Mouse (Mus musculus): ENCODE measurements at regions not wholly inside any gene's neighbourhood (a gene's known extent, or its start where the extent isn't known, plus 50 kb on each side); places are given as distances from the start of the nearest gene placed in this dataset.

GRCm38 (mm10) chr10:119067838-119068237 is 172.0 kb downstream of the Cand1 start:
- Histone ChIP-seq H3K4me3 (ENCODE audit: low read depth, low read length) (no peak overlapping the region), H3K4me1 (ENCODE audit: control insufficient read depth, insufficient read depth, low read length) (no peaks in the 10 kb centered on the region), H3K36me3 (ENCODE audit: control insufficient read depth, insufficient read depth, low read length) (no peaks in the 10 kb centered on the region), H3K27ac (replicated peaks; ENCODE audit: low read depth, low read length) (no peak overlapping the region), H3K9ac (ENCODE audit: low read length) (no peak overlapping the region), H3K4me2 (ENCODE audit: low read depth, severe bottlenecking) (no peak overlapping the region), H3K9me3 (ENCODE audit: control insufficient read depth, low read length) (no peaks in the 10 kb centered on the region), H3K27me3 (ENCODE audit: control insufficient read depth, insufficient read depth, low read length) (no peaks in the 10 kb centered on the region)
- peak; percentile 17 for DNase-seq (ENCODE audit: low spot score)
- ATAC-seq (ENCODE audit: insufficient number of reproducible peaks, low FRiP score, low TSS enrichment, low read depth) = no peak
- WGBS = 83% methylated on average over 6 of the region's 6 CpGs

- no peak overlapping the region for H3K27ac ChIP-seq (replicated peaks; ENCODE audit: low read depth, low read length)
- no peaks in the 10 kb centered on the region for H3K36me3 ChIP-seq (ENCODE audit: control insufficient read depth, insufficient read depth, low read length)
- no peaks in the 10 kb centered on the region for H3K4me1 ChIP-seq (ENCODE audit: control insufficient read depth, insufficient read depth, low read length)
- no peaks in the 10 kb centered on the region for H3K9me3 ChIP-seq (ENCODE audit: control insufficient read depth, low read length)
- 94% methylated on average over 8 of the region's 8 CpGs for WGBS
- DNase-seq (ENCODE audit: low spot score) = no peak
- H3K27me3 ChIP-seq (ENCODE audit: control insufficient read depth, insufficient read depth, low read length) = no peaks in the 10 kb centered on the region
- H3K4me3 ChIP-seq (ENCODE audit: low read depth, low read length) = no peak overlapping the region
- ATAC-seq (ENCODE audit: insufficient number of reproducible peaks, low FRiP score, low TSS enrichment, low read depth) = no peak
- H3K9ac ChIP-seq (ENCODE audit: low read length) = no peak overlapping the region
- H3K4me2 ChIP-seq (ENCODE audit: low read depth, severe bottlenecking) = no peak overlapping the region
These were observed 172.5 kb downstream of the Cand1 start for GRCm38 (mm10) chr10:119067366-119067765.

DNA sequence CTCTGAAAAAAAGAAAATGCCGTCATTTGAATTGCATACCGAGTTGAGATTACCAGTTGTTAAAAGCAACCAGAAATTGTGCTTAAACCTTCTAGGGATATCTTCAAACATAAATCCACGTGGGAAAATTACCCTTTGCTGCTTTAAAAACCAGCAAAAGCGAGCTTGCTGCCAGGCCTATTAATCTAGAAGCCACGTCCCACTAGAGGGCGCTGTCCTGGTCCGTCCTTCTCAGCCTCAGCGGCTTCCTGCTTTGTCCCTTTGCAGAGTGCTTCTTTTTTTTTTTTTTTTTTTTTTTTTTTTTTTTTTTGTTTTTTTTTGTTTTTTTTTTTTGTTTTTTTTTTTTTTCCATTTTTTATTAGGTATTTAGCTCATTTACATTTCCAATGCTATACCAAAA is 173.9 kb downstream of the Cand1 start:
- no peak overlapping the region for H3K4me2 ChIP-seq (ENCODE audit: low read depth, severe bottlenecking)
- no peaks in the 10 kb centered on the region for H3K27me3 ChIP-seq (ENCODE audit: control insufficient read depth, insufficient read depth, low read length)
- H3K36me3 ChIP-seq (ENCODE audit: control insufficient read depth, insufficient read depth, low read length) = no peaks in the 10 kb centered on the region
- H3K27ac ChIP-seq (replicated peaks; ENCODE audit: low read depth, low read length) = no peak overlapping the region
- no peaks in the 10 kb centered on the region for H3K9me3 ChIP-seq (ENCODE audit: control insufficient read depth, low read length)
- H3K4me3 ChIP-seq (ENCODE audit: low read depth, low read length) = no peak overlapping the region
- ATAC-seq (ENCODE audit: insufficient number of reproducible peaks, low FRiP score, low TSS enrichment, low read depth) (no peak), DNase-seq (ENCODE audit: low spot score) (peak; percentile 86)
- no peak overlapping the region for H3K9ac ChIP-seq (ENCODE audit: low read length)
- WGBS = 28% methylated on average over 8 of the region's 8 CpGs
- H3K4me1 ChIP-seq (ENCODE audit: control insufficient read depth, insufficient read depth, low read length) = no peaks in the 10 kb centered on the region

DNA sequence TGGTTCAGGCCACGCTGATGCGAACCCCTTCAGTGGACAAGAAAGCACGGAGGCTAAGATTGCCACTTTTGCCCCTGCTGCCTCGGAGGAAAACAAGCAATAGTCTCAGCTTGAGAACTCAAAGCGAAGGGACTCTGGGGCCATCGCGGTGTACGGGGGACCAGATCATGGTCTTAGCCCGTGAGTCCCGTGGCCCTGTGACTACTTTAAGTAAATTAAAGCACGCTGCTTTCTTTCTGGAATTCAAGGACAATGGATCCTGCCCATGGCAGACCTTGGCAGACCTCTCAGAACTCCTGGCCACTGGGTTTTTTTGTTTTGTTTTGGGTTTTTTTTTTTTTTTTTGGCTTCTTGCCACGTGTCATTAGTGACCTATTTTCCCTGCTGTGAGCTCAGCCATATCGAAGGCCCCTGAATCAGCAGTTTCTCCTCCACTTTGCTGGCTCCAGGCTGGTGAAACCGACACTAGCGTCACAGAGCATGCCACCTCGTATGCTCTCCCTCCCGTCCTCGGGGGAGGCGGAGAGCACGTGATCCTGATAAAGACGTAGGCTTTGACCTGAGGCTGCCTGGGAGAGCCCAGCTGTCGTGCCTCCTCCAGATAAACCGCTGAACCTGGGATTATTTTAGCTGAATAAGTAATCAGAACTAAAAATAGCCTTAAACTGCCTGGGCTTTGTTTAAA is 174.6 kb downstream of the Cand1 start:
- Histone ChIP-seq H3K4me3 (ENCODE audit: low read depth, low read length) (no peak overlapping the region), H3K9me3 (ENCODE audit: control insufficient read depth, low read length) (no peaks in the 10 kb centered on the region), H3K36me3 (ENCODE audit: control insufficient read depth, insufficient read depth, low read length) (no peaks in the 10 kb centered on the region), H3K9ac (ENCODE audit: low read length) (no peak overlapping the region), H3K4me2 (ENCODE audit: low read depth, severe bottlenecking) (no peak overlapping the region), H3K27me3 (ENCODE audit: control insufficient read depth, insufficient read depth, low read length) (no peaks in the 10 kb centered on the region), H3K27ac (replicated peaks; ENCODE audit: low read depth, low read length) (no peak overlapping the region), H3K4me1 (ENCODE audit: control insufficient read depth, insufficient read depth, low read length) (no peaks in the 10 kb centered on the region)
- DNase-seq (ENCODE audit: low spot score) = peak; percentile 28
- 58% methylated on average over 23 of the region's 23 CpGs for WGBS
- peak; percentile 57; the same call in 1 of the 2 replicates for ATAC-seq (ENCODE audit: insufficient number of reproducible peaks, low FRiP score, low TSS enrichment, low read depth)

GRCm38 (mm10) chr10:119064218-119064617 is 175.6 kb downstream of the Cand1 start:
- ATAC-seq (ENCODE audit: insufficient number of reproducible peaks, low FRiP score, low TSS enrichment, low read depth) = no peak
- Histone ChIP-seq H3K9ac (ENCODE audit: low read length) (no peak overlapping the region), H3K4me3 (ENCODE audit: low read depth, low read length) (no peak overlapping the region), H3K4me2 (ENCODE audit: low read depth, severe bottlenecking) (no peak overlapping the region), H3K36me3 (ENCODE audit: control insufficient read depth, insufficient read depth, low read length) (no peaks in the 10 kb centered on the region), H3K27me3 (ENCODE audit: control insufficient read depth, insufficient read depth, low read length) (no peaks in the 10 kb centered on the region), H3K27ac (replicated peaks; ENCODE audit: low read depth, low read length) (no peak overlapping the region), H3K4me1 (ENCODE audit: control insufficient read depth, insufficient read depth, low read length) (no peaks in the 10 kb centered on the region), H3K9me3 (ENCODE audit: control insufficient read depth, low read length) (no peaks in the 10 kb centered on the region)
- DNase-seq (ENCODE audit: low spot score) = no peak
- 91% methylated on average over 12 of the region's 12 CpGs for WGBS

DNA sequence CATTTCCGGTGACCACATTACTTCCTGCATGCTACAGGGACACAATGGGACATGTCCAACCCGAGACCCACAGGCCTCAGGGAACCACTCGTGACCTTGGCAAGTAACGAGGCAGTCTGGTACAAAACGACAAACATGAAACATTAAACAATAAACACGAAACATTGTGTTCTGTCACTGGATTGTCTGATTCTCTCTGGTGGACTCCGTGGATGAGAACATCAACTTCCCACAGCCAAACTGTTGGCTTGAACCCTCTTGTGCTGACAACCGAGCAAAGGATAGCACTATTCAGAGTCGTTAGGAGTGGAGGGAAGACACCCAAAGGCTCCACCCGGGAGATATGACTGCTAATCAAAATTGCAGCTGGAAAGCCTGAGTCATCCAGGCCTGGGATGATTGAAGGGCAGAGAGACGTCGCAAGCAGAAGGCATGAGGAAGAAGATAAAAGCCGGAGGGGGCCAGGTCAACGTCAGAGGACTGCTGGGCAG is 176.6 kb downstream of the Cand1 start:
- H3K9me3 ChIP-seq (ENCODE audit: control insufficient read depth, low read length) = no peaks in the 10 kb centered on the region
- 83% methylated on average over 14 of the region's 14 CpGs for WGBS
- DNase-seq (ENCODE audit: low spot score) (peak; percentile 16), ATAC-seq (ENCODE audit: insufficient number of reproducible peaks, low FRiP score, low TSS enrichment, low read depth) (no peak)
- no peaks in the 10 kb centered on the region for H3K27me3 ChIP-seq (ENCODE audit: control insufficient read depth, insufficient read depth, low read length)
- no peaks in the 10 kb centered on the region for H3K4me1 ChIP-seq (ENCODE audit: control insufficient read depth, insufficient read depth, low read length)
- no peak overlapping the region for H3K9ac ChIP-seq (ENCODE audit: low read length)
- H3K4me3 ChIP-seq (ENCODE audit: low read depth, low read length) = no peak overlapping the region
- no peaks in the 10 kb centered on the region for H3K36me3 ChIP-seq (ENCODE audit: control insufficient read depth, insufficient read depth, low read length)
- H3K4me2 ChIP-seq (ENCODE audit: low read depth, severe bottlenecking) = no peak overlapping the region
- H3K27ac ChIP-seq (replicated peaks; ENCODE audit: low read depth, low read length) = no peak overlapping the region

DNA sequence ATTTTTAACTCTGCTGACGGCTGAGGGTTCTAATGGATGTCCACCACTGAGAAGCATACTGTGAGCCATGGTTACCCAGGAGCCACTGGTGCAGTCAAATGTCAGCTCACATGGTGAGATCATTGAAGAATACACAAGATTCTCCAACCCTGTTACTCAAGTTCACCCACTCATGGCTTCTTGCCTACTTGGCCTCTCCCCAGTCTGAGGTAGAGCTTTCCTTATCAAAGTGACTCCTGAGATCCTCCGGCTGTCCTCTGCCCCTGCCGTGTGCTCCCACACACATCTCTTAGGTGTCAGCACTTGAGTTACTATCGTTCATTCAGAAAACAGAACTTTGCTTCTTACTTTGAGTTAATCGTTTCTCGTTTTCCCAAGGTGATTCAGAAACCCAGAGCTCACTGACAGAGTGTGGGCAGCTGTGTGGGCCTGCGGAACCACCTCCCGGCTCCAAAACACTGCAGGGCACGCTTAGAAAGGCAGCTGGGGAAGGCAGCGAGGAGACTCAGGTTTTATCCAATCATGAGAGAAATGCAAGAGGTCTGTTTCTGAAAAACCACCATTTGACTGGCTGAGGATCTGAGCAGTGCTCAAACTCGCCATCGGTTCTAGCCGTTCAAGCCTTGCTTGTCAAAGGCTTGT is 177.8 kb downstream of the Cand1 start:
- Histone ChIP-seq H3K4me1 (ENCODE audit: control insufficient read depth, insufficient read depth, low read length) (no peaks in the 10 kb centered on the region), H3K27me3 (ENCODE audit: control insufficient read depth, insufficient read depth, low read length) (no peaks in the 10 kb centered on the region), H3K36me3 (ENCODE audit: control insufficient read depth, insufficient read depth, low read length) (no peaks in the 10 kb centered on the region), H3K9me3 (ENCODE audit: control insufficient read depth, low read length) (no peaks in the 10 kb centered on the region), H3K9ac (ENCODE audit: low read length) (no peak overlapping the region), H3K4me2 (ENCODE audit: low read depth, severe bottlenecking) (no peak overlapping the region), H3K27ac (replicated peaks; ENCODE audit: low read depth, low read length) (no peak overlapping the region), H3K4me3 (ENCODE audit: low read depth, low read length) (no peak overlapping the region)
- ATAC-seq (ENCODE audit: insufficient number of reproducible peaks, low FRiP score, low TSS enrichment, low read depth) = no peak
- 89% methylated on average over 13 of the region's 13 CpGs for WGBS
- DNase-seq (ENCODE audit: low spot score) = no peak

GRCm38 (mm10) chr10:119061349-119061850 is 178.5 kb downstream of the Cand1 start:
- no peak overlapping the region for H3K4me2 ChIP-seq (ENCODE audit: low read depth, severe bottlenecking)
- WGBS = 90% methylated on average over 8 of the region's 8 CpGs
- no peak overlapping the region for H3K4me3 ChIP-seq (ENCODE audit: low read depth, low read length)
- H3K27ac ChIP-seq (replicated peaks; ENCODE audit: low read depth, low read length) = no peak overlapping the region
- H3K36me3 ChIP-seq (ENCODE audit: control insufficient read depth, insufficient read depth, low read length) = no peaks in the 10 kb centered on the region
- H3K9me3 ChIP-seq (ENCODE audit: control insufficient read depth, low read length) = no peaks in the 10 kb centered on the region
- ATAC-seq (ENCODE audit: insufficient number of reproducible peaks, low FRiP score, low TSS enrichment, low read depth) (no peak), DNase-seq (ENCODE audit: low spot score) (no peak)
- no peaks in the 10 kb centered on the region for H3K4me1 ChIP-seq (ENCODE audit: control insufficient read depth, insufficient read depth, low read length)
- no peak overlapping the region for H3K9ac ChIP-seq (ENCODE audit: low read length)
- no peaks in the 10 kb centered on the region for H3K27me3 ChIP-seq (ENCODE audit: control insufficient read depth, insufficient read depth, low read length)
